Mouse (Mus musculus): ENCODE measurements around the gene Fam49a.

- no peak for TF ChIP-seq POLR2A (IDR thresholded peaks at IDR 0.05; ENCODE audit: borderline replicate concordance, control insufficient read depth, low read depth, low read length)
- TF ChIP-seq CTCF (IDR thresholded peaks at IDR 0.05; ENCODE audit: control insufficient read depth, insufficient read depth, low read length): no peak
These were observed 16.5 kb downstream of the Fam49a start for GRCm38 (mm10) chr12:12278464-12278872.
